Mouse (Mus musculus): ENCODE measurements at regions not wholly inside any gene's neighbourhood (a gene's known extent, or its start where the extent isn't known, plus 50 kb on each side); places are given as distances from the start of the nearest gene placed in this dataset.

GRCm38 (mm10) chr14:71973016-71973415, 518.6 kb downstream of the Gm9195 start:
- no peak for TF ChIP-seq POLR2A (IDR thresholded peaks at IDR 0.05; ENCODE audit: control insufficient read depth, extremely low read depth, insufficient read depth, low read length, poor library complexity)
- no peak for TF ChIP-seq CTCF (IDR thresholded peaks at IDR 0.05; ENCODE audit: borderline replicate concordance, control insufficient read depth, extremely low read depth, insufficient read depth, low read length, poor library complexity)

Measured in thymus, adult 2 months (tissue).